Mouse (Mus musculus) myocyte (in vitro differentiated cells): Measurements from ENCODE around the gene Iars2.

Experiments
- CEBPB ChIP-seq: IDR thresholded peaks from 2 replicates; pipeline ENCODE4 v1.6.1; 2011; ENCODE audit warnings: mild to moderate bottlenecking, moderate library complexity; ENCODE audit not compliant: poor library complexity, insufficient read depth, severe bottlenecking
- E2F4 ChIP-seq: IDR thresholded peaks from one replicate; pipeline ENCODE4 v1.6.1; 2011; ENCODE audit warnings: mild to moderate bottlenecking, control low read depth, moderate library complexity; ENCODE audit not compliant: insufficient read depth
- MYOD1 ChIP-seq, 3 experiments: IDR thresholded peaks; one replicate each; pipeline ENCODE4 v1.6.1; 2011; ENCODE audit warnings: control low read depth in 2 of 3, low read depth in 2 of 3, mild to moderate bottlenecking in 2 of 3, moderate library complexity in 1 of 3; ENCODE audit not compliant: insufficient read length in 2 of 3, control insufficient read depth in 1 of 3
- MYOG ChIP-seq, 3 experiments: IDR thresholded peaks; one replicate each; pipeline ENCODE4 v1.6.1; 2011; ENCODE audit warnings: control low read depth in 2 of 3, low read depth in 2 of 3, mild to moderate bottlenecking in 2 of 3; ENCODE audit not compliant: insufficient read length in 2 of 3, control insufficient read depth in 1 of 3, insufficient read depth in 1 of 3
- POLR2A ChIP-seq: IDR thresholded peaks from one replicate; pipeline ENCODE4 v1.6.1; 2011; ENCODE audit warnings: low read depth, mild to moderate bottlenecking, control low read depth, moderate library complexity; ENCODE audit not compliant: insufficient read length
- POLR2AphosphoS2 ChIP-seq: IDR thresholded peaks from one replicate; pipeline ENCODE4 v1.6.1; 2011; ENCODE audit warnings: low read depth, control low read depth; ENCODE audit not compliant: insufficient read length
- REST ChIP-seq: IDR thresholded peaks from one replicate; pipeline ENCODE4 v1.6.1; 2011; ENCODE audit warnings: mild to moderate bottlenecking, control low read depth, moderate library complexity; ENCODE audit not compliant: insufficient read depth, insufficient read length
- SRF ChIP-seq: IDR thresholded peaks from one replicate; pipeline ENCODE4 v1.6.1; 2011; ENCODE audit warnings: low read depth; ENCODE audit not compliant: control insufficient read depth, insufficient read length
- TCF12 ChIP-seq: IDR thresholded peaks from one replicate; pipeline ENCODE4 v1.6.1; 2011; ENCODE audit warnings: mild to moderate bottlenecking, control low read depth; ENCODE audit not compliant: poor library complexity, insufficient read depth, severe bottlenecking

GRCm38 (mm10) chr1:185367383-185367782, 38.2 kb upstream of the Iars2 start:
- no peak for TF ChIP-seq REST
- no peak for TF ChIP-seq POLR2A
- no peak for TF ChIP-seq TCF12
- no peak for TF ChIP-seq POLR2AphosphoS2
- TF ChIP-seq E2F4, result no peak
- TF ChIP-seq MYOG (IDR thresholded peaks at IDR 0.05; ENCODE audit: control insufficient read depth in 1 of 3, insufficient read depth in 1 of 3, insufficient read length in 2 of 3, low read depth in 2 of 3), result no peak
- no peak for TF ChIP-seq CEBPB
- no peak for TF ChIP-seq SRF
- no peak for TF ChIP-seq MYOD1 (IDR thresholded peaks at IDR 0.05; ENCODE audit: control insufficient read depth in 1 of 3, insufficient read length in 2 of 3, low read depth in 2 of 3)
